Mouse (Mus musculus): ENCODE data around the gene Myo6. TPM values are rescaled to one million over a fixed set of nuclear protein-coding genes. Genes with fewer than 3 reads are reported as not detected.
A peak's percentile ranks its signal among the peaks of the same experiment; 100 is the strongest.

Myo6 gene
- polyA plus RNA-seq, 1 experiment from 2014 or later, result 19.7 TPM

DNA sequence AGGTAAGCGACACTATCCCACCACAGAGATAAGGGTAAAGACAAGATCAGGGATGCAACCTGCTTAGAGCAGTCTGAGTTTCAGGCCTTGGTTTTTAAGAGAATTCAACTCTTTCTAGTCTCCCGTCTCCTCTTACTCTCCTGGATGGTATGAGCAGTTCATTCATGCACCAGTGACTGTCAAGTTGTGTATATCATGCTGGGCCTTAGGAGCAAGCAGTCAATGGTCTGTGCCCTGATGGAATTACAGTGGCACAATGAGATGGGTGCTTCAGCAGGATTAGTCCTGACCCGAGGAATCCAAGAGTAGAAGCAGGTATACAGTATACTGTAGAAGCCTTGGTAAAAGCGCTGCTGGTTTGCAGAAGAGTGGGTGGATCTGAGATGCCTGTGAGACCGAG, 50.7 kb downstream of the Myo6 start:
- H3K9me3 ChIP-seq, result no peaks in the 10 kb centered on the region
- no peaks in the 10 kb centered on the region for H3K27me3 ChIP-seq
- no peaks in the 10 kb centered on the region for H3K36me3 ChIP-seq
- no peak overlapping the region for H3K9ac ChIP-seq
- 89% methylated on average over 5 of the region's 5 CpGs for WGBS
- no peak overlapping the region for H3K4me3 ChIP-seq
- peaks cover 13% of the 10 kb centered on the region for H3K4me1 ChIP-seq (replicated peaks)
- no peak for ATAC-seq (ENCODE audit: low FRiP score)
- H3K27ac ChIP-seq, result no peak overlapping the region
- no peak overlapping the region for H3K4me2 ChIP-seq

DNA sequence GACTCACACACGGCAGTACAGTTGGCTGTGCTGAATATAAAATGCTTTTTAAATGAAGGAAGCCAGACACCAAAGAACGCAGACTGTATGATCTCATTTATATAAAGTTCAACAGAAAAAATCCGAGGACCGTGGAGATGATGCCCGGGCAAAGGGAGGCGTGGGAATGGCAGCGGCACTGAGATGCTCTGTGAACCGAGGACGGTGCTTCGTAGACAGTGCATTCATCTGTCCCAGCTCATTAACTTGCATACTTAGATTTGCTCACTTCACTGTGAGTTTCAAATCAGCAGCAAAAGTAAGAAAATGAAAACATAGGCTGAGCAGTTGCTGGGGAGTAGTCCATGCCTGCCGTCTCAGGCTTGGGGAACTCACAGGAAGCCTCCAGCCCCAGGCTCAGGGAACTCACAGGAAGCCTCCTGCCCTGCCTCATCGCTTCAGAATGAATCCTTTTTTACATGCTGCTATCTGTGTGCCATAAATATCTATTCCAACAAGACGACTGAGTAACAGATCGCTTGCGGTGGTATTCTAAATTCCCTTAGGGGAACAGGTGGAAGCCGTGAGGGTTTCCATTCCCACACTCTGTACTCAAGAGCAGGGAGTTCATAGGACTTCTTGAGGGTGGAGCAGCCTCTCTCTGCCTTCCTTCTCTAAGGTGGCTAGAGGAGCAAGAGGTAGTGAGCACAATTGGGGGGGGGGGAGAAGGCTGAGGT, 52.1 kb downstream of the Myo6 start:
- no peak overlapping the region; the same call in 1 of the 2 replicates for H3K9ac ChIP-seq
- no peaks in the 10 kb centered on the region for H3K36me3 ChIP-seq
- no peaks in the 10 kb centered on the region for H3K27me3 ChIP-seq
- 68% methylated on average over 16 of the region's 16 CpGs for WGBS
- no peaks in the 10 kb centered on the region for H3K9me3 ChIP-seq
- no peak overlapping the region for H3K4me3 ChIP-seq
- no peak overlapping the region for H3K4me2 ChIP-seq
- peaks cover 13% of the 10 kb centered on the region for H3K4me1 ChIP-seq (replicated peaks)
- 0 out of 2 replicates have a peak, but pooled peaks have one; percentile 34 for ATAC-seq (ENCODE audit: low FRiP score)
- no peak overlapping the region for H3K27ac ChIP-seq

DNA sequence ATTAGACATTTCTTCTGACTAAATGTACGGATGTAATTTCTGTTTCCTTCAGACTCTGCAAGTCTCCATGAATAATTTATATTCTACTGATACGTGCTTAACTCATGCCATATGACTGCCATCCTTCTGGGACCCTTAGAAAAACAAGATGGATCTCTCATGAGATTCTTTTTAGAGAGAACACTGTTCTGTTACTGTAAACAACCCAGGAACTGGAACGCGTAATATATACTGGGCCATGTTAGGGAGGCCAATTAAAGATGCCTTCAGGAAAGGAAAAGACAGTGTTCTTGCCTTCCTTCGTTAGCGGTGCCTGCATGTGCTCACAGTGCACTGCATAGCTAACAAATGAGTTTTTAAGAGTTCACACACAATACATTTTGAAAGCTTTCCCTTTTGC, 53.9 kb downstream of the Myo6 start:
- Histone ChIP-seq H3K36me3 (no peaks in the 10 kb centered on the region), H3K27ac (no peak overlapping the region), H3K4me1 (replicated peaks) (peaks cover 13% of the 10 kb centered on the region), H3K4me3 (no peak overlapping the region), H3K4me2 (no peak overlapping the region), H3K9ac (no peak overlapping the region), H3K9me3 (no peaks in the 10 kb centered on the region), H3K27me3 (no peaks in the 10 kb centered on the region)
- 61% methylated on average over 6 of the region's 6 CpGs for WGBS
- ATAC-seq (ENCODE audit: low FRiP score), result peak; percentile 26; the same call in 1 of the 2 replicates

DNA sequence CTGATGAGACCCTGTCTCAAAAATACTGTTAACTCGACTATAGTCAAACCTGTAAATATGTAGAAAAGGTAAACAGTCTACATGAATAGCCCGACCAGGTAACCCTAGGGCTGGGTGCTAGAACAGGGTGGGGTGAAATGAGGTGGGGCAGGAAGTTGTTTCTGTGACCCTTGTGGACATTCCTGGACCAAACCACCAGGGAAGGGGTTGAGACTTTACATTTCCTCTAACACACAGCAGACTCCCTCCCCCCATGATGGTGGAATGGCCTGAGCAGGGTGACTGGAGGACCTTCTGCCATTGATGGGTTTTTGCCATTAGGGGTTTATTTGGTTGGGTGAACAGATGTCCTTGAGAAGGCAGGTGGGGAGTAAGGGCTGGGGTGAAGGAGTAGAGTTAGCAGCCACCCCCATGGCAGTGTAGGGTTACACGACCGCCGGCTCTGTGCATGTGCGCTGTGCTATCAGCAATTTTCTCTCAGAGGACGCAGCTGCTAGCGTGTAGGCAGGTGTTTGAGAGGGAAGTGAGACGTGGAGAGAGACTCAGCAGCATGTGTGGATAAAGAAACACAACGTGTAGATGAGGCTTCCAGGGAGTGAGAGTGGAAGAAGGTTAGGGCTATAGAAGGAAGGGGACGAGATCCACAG, 59.3 kb downstream of the Myo6 start:
- Histone ChIP-seq H3K36me3 (no peaks in the 10 kb centered on the region), H3K9ac (no peak overlapping the region), H3K27ac (no peak overlapping the region), H3K9me3 (no peaks in the 10 kb centered on the region), H3K4me1 (replicated peaks) (no peaks in the 10 kb centered on the region; the same call in 1 of the 2 replicates), H3K4me3 (no peak overlapping the region), H3K4me2 (no peak overlapping the region), H3K27me3 (0 out of 2 replicates have a peak, but pooled peaks cover 4% of the 10 kb centered on the region)
- WGBS, result 80% methylated on average over 11 of the region's 11 CpGs
- no peak for ATAC-seq (ENCODE audit: low FRiP score)

DNA sequence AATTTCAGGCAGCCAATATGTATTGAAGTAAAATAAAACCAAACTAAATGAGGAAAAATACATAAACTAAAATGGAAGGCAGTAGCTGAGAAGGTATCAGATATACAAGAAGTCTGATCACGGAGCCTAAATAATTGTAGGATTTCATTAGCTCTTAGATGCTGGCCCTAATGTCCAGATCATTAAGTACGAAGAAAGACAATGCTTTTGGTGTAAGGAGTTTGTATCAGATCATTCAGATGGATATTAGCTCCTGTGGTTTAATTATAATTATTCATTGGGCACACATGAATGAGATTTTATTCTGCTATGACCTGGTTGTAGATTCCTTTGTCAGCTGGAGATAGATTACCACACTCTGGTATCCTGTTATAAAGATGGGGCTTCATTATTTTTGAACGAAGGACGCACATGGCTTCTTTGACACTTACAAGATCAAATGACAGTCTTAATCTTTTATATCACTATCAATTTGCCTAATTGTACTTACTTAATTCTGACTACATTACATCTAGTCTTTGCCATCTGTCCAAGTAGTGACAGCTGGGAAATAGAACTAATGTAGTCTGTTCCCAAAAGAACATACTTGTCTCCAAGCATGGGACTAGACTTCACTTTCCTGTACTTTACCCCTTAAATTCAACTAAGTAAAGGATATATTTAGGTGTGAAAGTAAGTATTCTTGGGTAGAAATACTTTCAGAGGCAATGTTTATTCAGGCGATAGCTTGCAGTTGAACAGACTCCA, 61.9 kb downstream of the Myo6 start:
- Histone ChIP-seq H3K4me3 (no peak overlapping the region), H3K27me3 (0 out of 2 replicates have a peak, but pooled peaks cover 4% of the 10 kb centered on the region), H3K9me3 (no peaks in the 10 kb centered on the region), H3K4me1 (replicated peaks) (no peaks in the 10 kb centered on the region), H3K27ac (no peak overlapping the region), H3K36me3 (no peaks in the 10 kb centered on the region), H3K4me2 (no peak overlapping the region), H3K9ac (no peak overlapping the region)
- WGBS, result 51% methylated on average over 5 of the region's 5 CpGs
- peak; percentile 60; the same call in 1 of the 2 replicates for ATAC-seq (ENCODE audit: low FRiP score)

DNA sequence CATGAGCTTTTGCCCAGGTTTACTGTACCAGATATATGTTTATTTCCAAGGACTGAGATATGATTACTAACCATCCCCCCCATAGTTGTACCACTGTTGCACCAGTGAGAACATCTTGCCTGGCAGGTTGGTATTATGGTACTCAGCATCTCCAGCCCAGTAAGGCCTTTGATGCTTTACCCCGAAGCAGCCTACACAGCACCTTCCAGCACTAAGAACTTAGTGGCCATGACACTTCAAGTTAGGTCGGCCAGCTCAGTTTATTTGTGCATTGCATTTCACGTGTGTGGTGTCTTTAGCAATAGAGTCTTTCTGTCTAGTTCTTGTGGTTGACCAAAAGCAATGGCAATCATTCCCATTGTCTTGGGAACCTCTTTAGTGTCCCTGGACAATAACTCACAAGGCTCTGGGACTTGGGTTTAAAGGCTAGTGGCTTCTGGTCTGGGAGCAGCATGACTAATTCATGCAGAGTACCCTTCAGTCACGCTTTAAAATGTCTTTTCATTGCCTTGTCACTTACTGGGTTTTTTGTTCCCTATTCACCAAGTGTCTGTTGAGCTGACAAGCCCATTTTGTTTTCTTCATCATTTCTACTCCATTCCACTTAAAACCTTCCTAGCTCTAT, 69.1 kb downstream of the Myo6 start:
- Histone ChIP-seq H3K9ac (no peak overlapping the region), H3K27ac (no peak overlapping the region), H3K4me1 (replicated peaks) (no peaks in the 10 kb centered on the region), H3K9me3 (no peaks in the 10 kb centered on the region), H3K4me3 (no peak overlapping the region), H3K27me3 (no peaks in the 10 kb centered on the region), H3K4me2 (no peak overlapping the region), H3K36me3 (no peaks in the 10 kb centered on the region)
- ATAC-seq (ENCODE audit: low FRiP score), result peak; percentile 66; the same call in 1 of the 2 replicates
- WGBS, result 13% methylated on average over 4 of the region's 4 CpGs

DNA sequence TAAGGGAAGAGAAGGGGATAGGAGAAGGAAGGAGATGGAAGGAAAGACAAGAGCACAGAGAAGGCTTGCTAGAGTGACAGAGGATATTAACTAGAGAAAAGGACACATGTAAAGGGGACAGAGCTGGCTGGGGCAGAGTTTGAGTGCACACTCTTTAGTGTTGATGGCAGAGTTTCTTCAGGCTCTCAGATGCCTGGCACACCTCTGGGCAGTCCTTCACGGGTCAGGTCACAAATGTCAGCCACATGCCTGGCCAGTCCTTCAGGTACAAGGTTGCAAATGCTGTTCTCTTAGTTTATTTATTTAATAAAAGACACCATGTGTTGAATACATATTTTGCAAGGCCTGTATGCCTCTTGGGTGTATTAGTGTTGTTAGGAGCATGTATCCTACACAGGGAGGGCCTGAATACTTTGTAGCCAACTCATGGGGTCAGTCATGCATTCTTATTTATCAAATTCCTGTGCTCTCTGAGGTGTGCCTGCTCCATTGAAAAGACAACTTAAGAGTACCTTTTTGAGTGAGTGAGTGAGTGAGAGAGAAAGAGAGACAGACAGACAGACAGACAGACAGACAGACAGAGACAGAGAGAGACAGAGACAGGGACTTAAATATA, 72.5 kb downstream of the Myo6 start:
- Histone ChIP-seq H3K4me2 (no peak overlapping the region), H3K4me3 (no peak overlapping the region), H3K9ac (no peak overlapping the region), H3K27me3 (no peaks in the 10 kb centered on the region), H3K27ac (no peak overlapping the region), H3K9me3 (peaks cover 5% of the 10 kb centered on the region; the same call in 1 of the 2 replicates), H3K36me3 (no peaks in the 10 kb centered on the region), H3K4me1 (replicated peaks) (no peaks in the 10 kb centered on the region)
- ATAC-seq (ENCODE audit: low FRiP score), result no peak
- WGBS, result 80% methylated on average over 1 of the region's 1 CpGs

DNA sequence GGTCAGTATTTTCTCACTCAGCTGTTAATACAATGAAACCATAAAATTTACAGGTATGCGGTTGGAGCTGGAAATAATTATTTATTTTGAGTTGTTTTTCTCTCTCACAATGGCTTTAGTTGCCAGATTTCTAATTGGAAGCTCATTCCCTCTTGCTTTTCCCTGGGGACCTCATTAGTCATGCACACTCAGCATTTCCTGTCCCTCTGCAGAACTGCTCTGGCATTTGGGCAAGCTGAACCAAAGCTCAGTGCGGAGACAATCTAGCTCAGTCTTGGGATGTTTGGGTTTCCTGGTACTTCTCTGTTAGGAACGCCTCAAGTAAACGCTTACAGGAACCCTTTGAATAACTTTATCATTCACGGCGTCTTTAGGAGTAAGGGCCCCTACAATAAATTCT, 76.9 kb downstream of the Myo6 start:
- WGBS, result 80% methylated on average over 6 of the region's 6 CpGs
- Histone ChIP-seq H3K27ac (no peak overlapping the region), H3K4me3 (no peak overlapping the region), H3K36me3 (peaks cover 3% of the 10 kb centered on the region; the same call in 1 of the 2 replicates), H3K4me1 (replicated peaks) (no peaks in the 10 kb centered on the region), H3K27me3 (no peaks in the 10 kb centered on the region), H3K9me3 (peaks cover 5% of the 10 kb centered on the region; the same call in 1 of the 2 replicates), H3K4me2 (no peak overlapping the region), H3K9ac (no peak overlapping the region)
- ATAC-seq (ENCODE audit: low FRiP score), result no peak

DNA sequence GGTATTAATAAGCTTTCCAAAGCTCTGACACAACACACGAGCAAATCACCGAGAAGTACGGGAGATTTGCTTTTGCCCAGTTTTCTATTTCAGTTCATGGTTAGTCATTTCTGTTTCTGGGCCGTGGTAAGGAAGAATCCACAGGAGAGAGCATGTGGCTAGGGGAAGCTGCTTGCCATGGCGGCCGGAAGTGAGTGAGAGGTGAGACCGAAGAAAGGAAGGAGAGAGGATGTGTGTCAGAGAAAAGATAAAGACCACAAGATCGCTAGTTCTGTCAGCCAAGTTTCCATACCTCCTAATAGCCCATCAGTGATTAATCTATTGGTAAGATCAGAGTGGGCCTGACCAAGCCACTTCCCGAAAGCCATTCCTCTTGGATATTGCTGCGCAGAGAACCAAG, 87.3 kb downstream of the Myo6 start:
- 91% methylated on average over 10 of the region's 10 CpGs for WGBS
- Histone ChIP-seq H3K4me3 (no peak overlapping the region), H3K36me3 (no peaks in the 10 kb centered on the region), H3K4me1 (replicated peaks) (no peaks in the 10 kb centered on the region), H3K9me3 (no peaks in the 10 kb centered on the region), H3K27ac (no peak overlapping the region), H3K9ac (no peak overlapping the region), H3K4me2 (no peak overlapping the region), H3K27me3 (no peaks in the 10 kb centered on the region)
- ATAC-seq (ENCODE audit: low FRiP score), result no peak

DNA sequence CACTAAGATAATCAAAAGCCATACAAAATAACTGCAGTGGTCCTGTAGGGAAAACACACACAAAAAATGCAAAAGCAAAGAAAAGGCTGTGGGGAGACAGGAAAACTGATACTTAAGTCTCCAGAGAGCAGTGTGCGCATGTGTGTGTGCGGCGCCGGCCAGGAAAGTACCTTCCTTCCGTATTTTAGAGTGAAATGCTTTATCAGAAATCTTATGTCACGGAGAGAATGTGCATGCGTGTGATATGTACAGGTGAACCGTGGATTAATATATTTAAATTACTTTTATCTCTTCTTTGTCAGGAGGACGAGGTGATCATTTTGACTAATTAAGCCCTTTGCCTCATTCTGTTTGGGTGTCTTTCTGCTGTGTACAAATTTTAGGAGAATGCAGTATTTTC, 88.4 kb downstream of the Myo6 start:
- no peak overlapping the region for H3K27ac ChIP-seq
- WGBS, result 92% methylated on average over 9 of the region's 9 CpGs
- no peak for ATAC-seq (ENCODE audit: low FRiP score)

DNA sequence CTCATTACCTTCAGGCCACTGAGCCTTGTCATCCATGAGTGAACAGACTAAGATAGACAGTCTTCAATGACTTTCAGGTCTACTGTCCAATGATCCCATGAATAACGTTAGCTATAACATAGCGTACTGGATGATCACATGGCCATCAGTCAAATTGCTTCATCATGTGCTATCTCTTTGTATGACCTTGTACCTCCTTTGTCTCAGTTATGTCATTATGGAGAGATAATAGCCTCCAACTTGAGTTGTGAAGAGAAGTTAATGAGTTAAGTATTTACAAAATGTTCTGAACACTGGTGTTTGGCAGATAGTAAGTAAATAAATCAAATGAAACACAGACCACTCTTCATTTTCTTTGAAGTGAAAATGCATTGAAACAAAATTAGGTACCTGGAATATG, 91.7 kb downstream of the Myo6 start:
- no peak for ATAC-seq (ENCODE audit: low FRiP score)
- Histone ChIP-seq H3K27me3 (no peaks in the 10 kb centered on the region), H3K4me2 (no peak overlapping the region), H3K4me3 (no peak overlapping the region), H3K27ac (no peak overlapping the region), H3K4me1 (replicated peaks) (no peaks in the 10 kb centered on the region), H3K36me3 (no peaks in the 10 kb centered on the region), H3K9ac (no peak overlapping the region), H3K9me3 (no peaks in the 10 kb centered on the region)
- 86% methylated on average over 2 of the region's 2 CpGs for WGBS

More for the DNA sequence above, 88.4 kb downstream of the Myo6 start:
- no peak overlapping the region for H3K4me2 ChIP-seq
- H3K27me3 ChIP-seq, result no peaks in the 10 kb centered on the region
- no peaks in the 10 kb centered on the region for H3K4me1 ChIP-seq (replicated peaks)
- no peaks in the 10 kb centered on the region for H3K36me3 ChIP-seq
- H3K4me3 ChIP-seq, result no peak overlapping the region
- H3K9ac ChIP-seq, result no peak overlapping the region
- no peaks in the 10 kb centered on the region for H3K9me3 ChIP-seq

DNA sequence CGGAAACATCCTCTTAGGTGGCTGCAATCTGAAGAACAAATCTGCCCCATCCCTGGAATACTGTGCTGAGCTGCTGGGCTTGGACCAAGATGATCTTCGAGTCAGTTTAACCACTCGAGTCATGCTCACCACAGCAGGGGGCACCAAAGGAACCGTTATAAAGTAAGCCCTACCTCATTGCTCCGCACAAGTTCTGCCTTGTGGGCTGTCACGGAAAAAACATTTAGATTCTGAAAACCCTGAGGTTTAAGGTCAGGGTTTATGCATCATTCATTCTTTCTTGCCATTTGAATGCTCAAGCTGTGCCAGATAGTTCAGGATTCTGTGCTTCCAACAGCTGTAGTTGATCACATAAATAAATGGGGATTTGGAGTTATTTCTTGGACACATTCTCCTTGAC, 93.6 kb downstream of the Myo6 start:
- 54% methylated on average over 6 of the region's 6 CpGs for WGBS
- Histone ChIP-seq H3K9ac (no peak overlapping the region), H3K4me1 (replicated peaks) (no peaks in the 10 kb centered on the region), H3K36me3 (no peaks in the 10 kb centered on the region), H3K27me3 (no peaks in the 10 kb centered on the region), H3K4me3 (no peak overlapping the region), H3K9me3 (no peaks in the 10 kb centered on the region), H3K27ac (no peak overlapping the region), H3K4me2 (no peak overlapping the region)
- ATAC-seq (ENCODE audit: low FRiP score), result no peak

All from hindbrain, embryonic 13.5 days (tissue).